Mouse (Mus musculus) kidney, embryonic 15.5 days (tissue): Measurements from ENCODE around the gene Itgb3. TPM values are rescaled to one million over a fixed set of nuclear protein-coding genes. Genes with fewer than 3 reads are reported as not detected.
"Not testable (repeated sequence)": the region's sequence is repeated elsewhere in the genome, so short reads cannot be mapped to it uniquely, and the experiment has no call there.

Source experiments
- ATAC-seq: fragments of 200-750 bp; cut with Nextera tagmentation; replicated peaks from 2 replicates; pipeline ENCODE4 v1.8.0; 2017; ENCODE audit warnings: moderate TSS enrichment; ENCODE audit not compliant: low FRiP score
- H3K27ac ChIP-seq: fragments of 300-500 bp; sonication (generic); 2 replicates; pipeline ENCODE4 v1.5.1; 2015; ENCODE audit warnings: mild to moderate bottlenecking, inconsistent platforms
- H3K27me3 ChIP-seq: fragments of 300-500 bp; sonication (generic); 2 replicates; pipeline ENCODE4 v1.6.1; 2015; ENCODE audit warnings: inconsistent platforms
- H3K36me3 ChIP-seq: fragments of 300-500 bp; sonication (generic); 2 replicates; pipeline ENCODE4 v1.6.1; 2015; ENCODE audit warnings: inconsistent platforms
- H3K4me1 ChIP-seq: fragments of 300-500 bp; sonication (generic); 2 replicates; pipeline ENCODE4 v1.6.1; 2015; ENCODE audit warnings: inconsistent platforms
- H3K4me2 ChIP-seq: fragments of 300-500 bp; sonication (generic); 2 replicates; pipeline ENCODE4 v1.6.1; 2015; ENCODE audit warnings: moderate library complexity, mild to moderate bottlenecking, inconsistent platforms
- H3K4me3 ChIP-seq: fragments of 300-500 bp; sonication (generic); replicated peaks from 2 replicates; pipeline ENCODE4 v1.5.1; 2015; ENCODE audit warnings: mild to moderate bottlenecking, inconsistent platforms
- H3K9ac ChIP-seq: fragments of 300-500 bp; sonication (generic); 2 replicates; pipeline ENCODE4 v1.6.1; 2015; ENCODE audit warnings: mild to moderate bottlenecking, inconsistent platforms
- H3K9me3 ChIP-seq: fragments of 300-500 bp; sonication (generic); replicated peaks from 2 replicates; pipeline ENCODE4 v1.6.1; 2016; ENCODE audit warnings: inconsistent platforms
- WGBS: fragments of 180-500 bp; shearing (Covaris S2); methylation state at CpG from one replicate; pipeline ENCODE4 v1.1.7; 2015; ENCODE audit warnings: mixed read lengths; 5-methylcytosine and 5-hydroxymethylcytosine counted together
- polyA plus RNA-seq: library from polyadenylated mRNA; unstranded; fragments of >200 nt; fragmentation: Nextera tagmentation; extraction: Ambion mirVana; gene quantifications from 2 replicates; pipeline ENCODE4 v1.2.1, GENCODE M21; 2015

The Itgb3 gene
- polyA plus RNA-seq: 3.4 and 3.6 TPM in 2 replicates

DNA sequence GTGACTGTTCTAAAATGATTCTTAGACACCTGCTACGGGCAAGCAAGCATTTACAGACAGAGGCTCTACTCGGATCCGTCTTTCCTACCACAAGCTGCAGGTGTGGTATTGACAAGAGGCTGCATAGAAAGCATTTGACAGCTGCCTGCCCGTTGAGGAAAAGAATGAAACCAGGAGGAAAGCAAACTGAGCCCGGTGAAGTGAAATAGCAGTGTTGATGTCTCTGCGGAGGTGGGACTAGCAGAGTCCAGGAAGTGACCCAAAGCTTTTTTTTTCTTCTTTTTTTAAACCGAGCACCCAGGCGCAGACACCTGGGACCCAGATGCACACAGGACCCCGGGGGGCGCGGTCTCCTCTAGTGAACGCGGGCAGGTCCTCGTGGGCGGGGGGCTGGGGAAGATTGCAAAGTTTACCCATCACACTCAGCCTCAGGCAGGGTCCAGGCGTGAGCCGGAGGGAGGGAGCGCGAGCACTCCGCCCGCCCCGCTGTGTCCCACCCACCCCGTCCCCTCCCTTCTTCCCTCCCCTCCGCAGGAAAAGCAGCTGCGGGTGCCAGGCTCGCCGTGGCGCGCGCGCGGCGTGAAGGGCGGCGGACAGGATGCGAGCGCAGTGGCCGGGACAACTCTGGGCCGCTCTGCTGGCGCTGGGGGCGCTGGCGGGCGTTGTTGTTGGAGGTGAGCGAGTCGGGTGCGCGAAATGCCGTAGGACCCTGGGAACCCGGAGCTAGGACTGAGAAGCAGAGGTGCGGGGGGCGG is at the start of gene Itgb3:
Gene Itgb3, plus strand, starts transcription at position 510 of the 755 bp plus-strand sequence.
- no peaks in the 10 kb centered on the region for H3K36me3 ChIP-seq
- peak within 1 kb of the TSS; percentile 96 for H3K4me2 ChIP-seq
- peaks cover 48% of the 10 kb centered on the region for H3K27me3 ChIP-seq
- under 1% methylated on average over 51 of the region's 51 CpGs for WGBS
- H3K9me3 ChIP-seq: no peaks in the 10 kb centered on the region
- peaks cover 13% of the 10 kb centered on the region for H3K4me1 ChIP-seq
- ATAC-seq: peak; percentile 92
- H3K27ac ChIP-seq: 0 out of 2 replicates have a peak within 1 kb of the TSS, but pooled peaks have one; percentile 22
- H3K9ac ChIP-seq: peak within 1 kb of the TSS; percentile 49
- peak within 1 kb of the TSS; percentile 59 for H3K4me3 ChIP-seq

GRCm38 (mm10) chr11:104558065-104558464 is 49.7 kb upstream of the Itgb3 start:
- Histone ChIP-seq H3K4me1 (no peaks in the 10 kb centered on the region), H3K4me2 (no peak overlapping the region), H3K9me3 (no peaks in the 10 kb centered on the region), H3K9ac (no peak overlapping the region), H3K4me3 (no peak overlapping the region), H3K27me3 (no peaks in the 10 kb centered on the region), H3K36me3 (no peaks in the 10 kb centered on the region), H3K27ac (no peak overlapping the region)
- WGBS: 71% methylated on average over 4 of the region's 4 CpGs
- no peak for ATAC-seq

DNA sequence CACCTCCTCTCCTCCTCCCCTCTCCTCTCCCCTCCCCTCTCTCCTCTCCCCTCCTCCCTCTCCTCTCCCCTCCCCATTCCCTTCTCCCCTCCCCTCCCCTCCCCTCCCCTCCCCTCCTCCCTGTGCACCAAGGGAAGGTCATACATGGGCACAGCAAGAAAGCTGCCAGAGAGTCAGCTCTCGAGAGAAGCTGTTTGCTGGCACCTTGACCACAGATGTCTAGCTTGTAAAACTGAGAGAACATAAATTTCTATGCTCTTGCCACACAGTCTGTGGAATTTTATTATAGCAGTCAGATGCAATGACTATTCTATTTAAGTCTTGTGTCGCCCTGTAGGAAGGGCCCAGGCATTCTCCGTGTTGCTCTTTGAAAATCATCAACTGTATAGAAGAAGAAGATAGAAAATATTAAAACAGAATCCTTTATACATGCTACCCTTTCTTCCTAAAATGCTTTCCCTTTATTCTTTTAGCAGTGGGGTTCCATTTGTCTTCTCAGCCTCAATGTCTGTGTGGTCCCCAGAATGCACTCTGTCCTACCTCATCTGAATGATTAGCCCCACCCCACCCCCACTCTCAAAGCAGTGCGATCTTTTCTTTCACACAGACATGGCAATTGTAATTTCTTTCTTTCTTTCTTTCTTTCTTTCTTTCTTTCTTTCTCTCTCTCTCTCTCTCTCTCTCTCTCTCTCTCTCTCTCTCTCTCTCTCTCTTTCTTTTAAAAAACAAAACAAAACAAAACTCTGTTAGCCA is 49.0 kb upstream of the Itgb3 start:
- H3K27ac ChIP-seq: no peak overlapping the region
- H3K36me3 ChIP-seq: no peaks in the 10 kb centered on the region
- H3K9me3 ChIP-seq: no peaks in the 10 kb centered on the region
- no peaks in the 10 kb centered on the region for H3K27me3 ChIP-seq
- H3K4me1 ChIP-seq: no peaks in the 10 kb centered on the region
- ATAC-seq: no peak
- no peak overlapping the region for H3K9ac ChIP-seq
- H3K4me2 ChIP-seq: no peak overlapping the region
- 66% methylated on average over 4 of the region's 4 CpGs for WGBS
- no peak overlapping the region for H3K4me3 ChIP-seq

- Histone ChIP-seq H3K9me3 (no peaks in the 10 kb centered on the region), H3K36me3 (no peaks in the 10 kb centered on the region), H3K27ac (no peak overlapping the region), H3K9ac (no peak overlapping the region), H3K4me2 (no peak overlapping the region), H3K27me3 (no peaks in the 10 kb centered on the region), H3K4me3 (no peak overlapping the region), H3K4me1 (no peaks in the 10 kb centered on the region)
- WGBS: 61% methylated on average over 2 of the region's 2 CpGs
- ATAC-seq: no peak
Measured at GRCm38 (mm10) chr11:104560971-104561370, 46.8 kb upstream of the Itgb3 start.

DNA sequence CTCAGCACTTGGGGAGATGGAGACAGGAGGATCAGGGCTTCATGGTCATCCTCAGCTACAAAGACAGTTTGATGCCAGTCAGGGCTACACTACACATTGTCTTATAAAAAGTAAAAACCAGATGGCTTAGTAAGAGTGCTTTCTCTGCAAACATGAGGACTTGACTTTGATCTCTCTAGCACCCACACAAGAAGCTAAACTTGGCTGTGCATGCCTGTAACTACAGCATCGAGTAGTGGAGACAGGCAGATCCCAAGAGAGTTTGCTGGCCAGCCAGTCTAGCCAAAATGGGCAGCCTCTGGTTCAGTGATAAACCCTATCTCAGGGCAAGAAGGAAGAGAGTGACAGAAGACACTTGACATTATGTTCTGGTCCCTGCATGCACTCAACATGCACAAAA is 44.3 kb upstream of the Itgb3 start:
- Histone ChIP-seq H3K27ac (no peak overlapping the region), H3K27me3 (no peaks in the 10 kb centered on the region), H3K4me3 (no peak overlapping the region), H3K9me3 (no peaks in the 10 kb centered on the region), H3K36me3 (no peaks in the 10 kb centered on the region), H3K9ac (no peak overlapping the region), H3K4me2 (no peak overlapping the region), H3K4me1 (no peaks in the 10 kb centered on the region)
- no peak for ATAC-seq
- 71% methylated on average over 1 of the region's 1 CpGs for WGBS

DNA sequence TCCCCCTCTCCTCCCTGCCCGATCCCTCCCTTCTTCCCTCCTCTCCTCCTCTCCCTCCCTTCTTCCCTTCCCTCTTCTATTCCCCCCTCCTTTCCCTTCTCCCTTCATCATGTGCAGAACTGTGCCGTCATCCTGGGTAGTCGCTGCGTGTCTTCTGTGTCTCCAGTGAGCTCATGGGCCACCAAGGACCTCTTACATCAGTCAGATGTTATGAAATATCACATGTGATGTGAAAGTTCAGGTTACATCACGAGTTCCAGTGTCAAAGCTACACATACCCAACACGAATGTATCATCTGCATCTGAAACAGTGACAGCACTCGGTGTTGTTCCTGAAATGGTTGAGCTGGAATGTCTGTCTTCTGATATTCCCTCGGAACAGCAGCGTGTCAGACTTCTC is 42.6 kb upstream of the Itgb3 start:
- H3K4me3 ChIP-seq: no peak overlapping the region
- H3K9me3 ChIP-seq: no peaks in the 10 kb centered on the region; the same call in 1 of the 2 replicates
- no peaks in the 10 kb centered on the region for H3K4me1 ChIP-seq
- no peak for ATAC-seq
- no peak overlapping the region for H3K4me2 ChIP-seq
- no peaks in the 10 kb centered on the region for H3K27me3 ChIP-seq
- no peaks in the 10 kb centered on the region for H3K36me3 ChIP-seq
- H3K27ac ChIP-seq: no peak overlapping the region
- no peak overlapping the region for H3K9ac ChIP-seq
- WGBS: 71% methylated on average over 9 of the region's 9 CpGs

- no peaks in the 10 kb centered on the region for H3K27me3 ChIP-seq
- H3K9me3 ChIP-seq: no peaks in the 10 kb centered on the region; the same call in 1 of the 2 replicates
- no peak overlapping the region for H3K4me2 ChIP-seq
- no peak for ATAC-seq
- H3K4me1 ChIP-seq: 0 out of 2 replicates have a peak, but pooled peaks cover under 1% of the 10 kb centered on the region
- no peak overlapping the region for H3K27ac ChIP-seq
- H3K4me3 ChIP-seq: no peak overlapping the region
- 86% methylated on average over 6 of the region's 6 CpGs for WGBS
- no peaks in the 10 kb centered on the region for H3K36me3 ChIP-seq
- no peak overlapping the region for H3K9ac ChIP-seq
Measured at GRCm38 (mm10) chr11:104566097-104566496, 41.7 kb upstream of the Itgb3 start.

- Histone ChIP-seq H3K4me3 (no peak overlapping the region), H3K4me2 (no peak overlapping the region), H3K36me3 (no peaks in the 10 kb centered on the region), H3K9ac (no peak overlapping the region), H3K4me1 (0 out of 2 replicates have a peak, but pooled peaks cover 5% of the 10 kb centered on the region), H3K27me3 (no peaks in the 10 kb centered on the region), H3K27ac (no peak overlapping the region), H3K9me3 (no peaks in the 10 kb centered on the region; the same call in 1 of the 2 replicates)
- ATAC-seq: no peak
- 78% methylated on average over 2 of the region's 2 CpGs for WGBS
Measured at GRCm38 (mm10) chr11:104566796-104567195, 41.0 kb upstream of the Itgb3 start.

GRCm38 (mm10) chr11:104567736-104568135 is 40.1 kb upstream of the Itgb3 start:
- no peak overlapping the region for H3K9ac ChIP-seq
- no peak for ATAC-seq
- no peaks in the 10 kb centered on the region; the same call in 1 of the 2 replicates for H3K9me3 ChIP-seq
- no peak overlapping the region for H3K27ac ChIP-seq
- H3K36me3 ChIP-seq: no peaks in the 10 kb centered on the region
- H3K27me3 ChIP-seq: no peaks in the 10 kb centered on the region
- H3K4me3 ChIP-seq: no peak overlapping the region
- 0 out of 2 replicates have a peak, but pooled peaks cover 14% of the 10 kb centered on the region for H3K4me1 ChIP-seq
- 75% methylated on average over 9 of the region's 9 CpGs for WGBS
- H3K4me2 ChIP-seq: no peak overlapping the region

GRCm38 (mm10) chr11:104568326-104568725 is 39.5 kb upstream of the Itgb3 start:
- Histone ChIP-seq H3K9ac (no peak overlapping the region), H3K27me3 (no peaks in the 10 kb centered on the region), H3K9me3 (no peaks in the 10 kb centered on the region; the same call in 1 of the 2 replicates), H3K27ac (no peak overlapping the region), H3K4me1 (0 out of 2 replicates have a peak, but pooled peaks cover 14% of the 10 kb centered on the region), H3K4me3 (no peak overlapping the region), H3K36me3 (no peaks in the 10 kb centered on the region), H3K4me2 (no peak overlapping the region)
- ATAC-seq: no peak
- WGBS: 97% methylated on average over 4 of the region's 4 CpGs

GRCm38 (mm10) chr11:104570515-104570914 is 37.3 kb upstream of the Itgb3 start:
- 0 out of 2 replicates have a peak, but pooled peaks cover 14% of the 10 kb centered on the region for H3K4me1 ChIP-seq
- not testable (repeated sequence) for H3K4me2 ChIP-seq, H3K27me3 ChIP-seq, H3K27ac ChIP-seq, H3K9me3 ChIP-seq, ATAC-seq, H3K36me3 ChIP-seq, H3K9ac ChIP-seq, H3K4me3 ChIP-seq
- 86% methylated on average over 8 of the region's 8 CpGs for WGBS

DNA sequence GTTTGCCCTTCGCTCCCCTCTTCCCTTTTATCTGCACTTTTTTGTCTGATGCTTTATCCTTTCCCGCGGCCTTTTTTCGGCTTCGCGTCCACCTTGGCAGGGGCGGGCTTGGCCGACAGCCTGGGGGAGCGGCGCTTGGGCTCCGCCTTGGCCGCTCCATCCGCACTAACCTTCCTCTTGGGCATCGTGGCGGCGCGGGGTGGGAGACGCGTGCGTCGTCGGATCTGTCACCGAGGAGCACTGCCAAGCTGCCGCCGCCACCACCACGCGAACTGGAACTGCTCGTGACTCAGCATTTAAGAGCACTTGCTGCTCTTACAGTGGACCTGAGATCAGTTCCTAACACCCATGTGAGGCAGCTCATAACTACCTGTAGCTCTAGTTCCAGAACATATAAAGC is 36.4 kb upstream of the Itgb3 start:
- peak overlapping the region; percentile 29; the same call in 1 of the 2 replicates for H3K9ac ChIP-seq
- 0 out of 2 replicates have a peak, but pooled peaks have one; percentile 54 for ATAC-seq
- 1% methylated on average over 28 of the region's 28 CpGs for WGBS

More for the DNA sequence above, 36.4 kb upstream of the Itgb3 start:
- Histone ChIP-seq H3K4me3 (peak overlapping the region; percentile 43), H3K4me2 (peak overlapping the region; percentile 83), H3K4me1 (0 out of 2 replicates have a peak, but pooled peaks cover 14% of the 10 kb centered on the region)
- not testable (repeated sequence) for H3K9me3 ChIP-seq, H3K27me3 ChIP-seq, H3K36me3 ChIP-seq, H3K27ac ChIP-seq
